Mouse (Mus musculus) embryonic facial prominence, embryonic 11.5 days (tissue): ENCODE results near the gene Magi3. TPM values are rescaled to one million over a fixed set of nuclear protein-coding genes. Genes with fewer than 3 reads are reported as not detected.
A peak's percentile ranks its signal among the peaks of the same experiment; 100 is the strongest.

ENCODE experiments used
- ATAC-seq: fragments of 200-750 bp; cut with Nextera tagmentation; replicated peaks from 2 replicates; pipeline ENCODE4 v1.8.0; 2017; ENCODE audit warnings: low read depth; ENCODE audit not compliant: insufficient number of reproducible peaks, low FRiP score, low TSS enrichment
- DNase-seq: peaks from one replicate; pipeline ENCODE4 v3.0.0-alpha.2; 2015; ENCODE audit warnings: low spot score
- H3K27ac ChIP-seq: fragments of 300-500 bp; sonication (generic); replicated peaks from 2 replicates; pipeline ENCODE4 v1.5.1; 2014; ENCODE audit warnings: mild to moderate bottlenecking, low read depth, low read length, control low read depth
- H3K27me3 ChIP-seq: fragments of 300-500 bp; sonication (generic); 2 replicates; pipeline ENCODE4 v1.6.1; 2014; ENCODE audit warnings: mild to moderate bottlenecking, low read length, moderate library complexity, mixed read lengths; ENCODE audit not compliant: control insufficient read depth, insufficient read depth
- H3K36me3 ChIP-seq: fragments of 300-500 bp; sonication (generic); replicated peaks from 2 replicates; pipeline ENCODE4 v1.6.1; 2014; ENCODE audit warnings: low read depth, mild to moderate bottlenecking, low read length, moderate library complexity, mixed read lengths; ENCODE audit not compliant: control insufficient read depth, insufficient read depth
- H3K4me1 ChIP-seq: fragments of 300-500 bp; sonication (generic); 2 replicates; pipeline ENCODE4 v1.6.1; 2014; ENCODE audit warnings: low read length, mixed read lengths; ENCODE audit not compliant: control insufficient read depth, insufficient read depth
- H3K4me2 ChIP-seq: fragments of 300-500 bp; sonication (generic); 2 replicates; pipeline ENCODE4 v1.6.1; 2014; ENCODE audit warnings: low read depth, mild to moderate bottlenecking, control low read depth, low read length, moderate library complexity
- H3K4me3 ChIP-seq: fragments of 300-500 bp; sonication (generic); 2 replicates; pipeline ENCODE4 v1.5.1; 2014; ENCODE audit warnings: low read depth, low read length, control low read depth
- H3K9ac ChIP-seq: fragments of 300-500 bp; sonication (generic); replicated peaks from 2 replicates; pipeline ENCODE4 v1.6.1; 2014; ENCODE audit warnings: mild to moderate bottlenecking, control low read depth, low read length
- H3K9me3 ChIP-seq: fragments of 300-500 bp; sonication (generic); replicated peaks from 2 replicates; pipeline ENCODE4 v1.6.1; 2016; ENCODE audit warnings: mild to moderate bottlenecking, low read length, inconsistent platforms, mixed read lengths; ENCODE audit not compliant: control insufficient read depth
- WGBS: fragments of 180-500 bp; shearing (Covaris S2); extraction: QIAGEN DNeasy Blood & Tissue Kit; methylation state at CpG from one replicate; pipeline ENCODE4 v1.1.7; 2014; 5-methylcytosine and 5-hydroxymethylcytosine counted together
- polyA plus RNA-seq: library from polyadenylated mRNA; unstranded; fragments of >200 nt; fragmentation: Nextera tagmentation; extraction: Ambion mirVana; gene quantifications from 2 replicates; pipeline ENCODE4 v1.2.1, GENCODE M21; 2014

The Magi3 gene
- polyA plus RNA-seq, 1 experiment from 2014 or later: 4.3 TPM

DNA sequence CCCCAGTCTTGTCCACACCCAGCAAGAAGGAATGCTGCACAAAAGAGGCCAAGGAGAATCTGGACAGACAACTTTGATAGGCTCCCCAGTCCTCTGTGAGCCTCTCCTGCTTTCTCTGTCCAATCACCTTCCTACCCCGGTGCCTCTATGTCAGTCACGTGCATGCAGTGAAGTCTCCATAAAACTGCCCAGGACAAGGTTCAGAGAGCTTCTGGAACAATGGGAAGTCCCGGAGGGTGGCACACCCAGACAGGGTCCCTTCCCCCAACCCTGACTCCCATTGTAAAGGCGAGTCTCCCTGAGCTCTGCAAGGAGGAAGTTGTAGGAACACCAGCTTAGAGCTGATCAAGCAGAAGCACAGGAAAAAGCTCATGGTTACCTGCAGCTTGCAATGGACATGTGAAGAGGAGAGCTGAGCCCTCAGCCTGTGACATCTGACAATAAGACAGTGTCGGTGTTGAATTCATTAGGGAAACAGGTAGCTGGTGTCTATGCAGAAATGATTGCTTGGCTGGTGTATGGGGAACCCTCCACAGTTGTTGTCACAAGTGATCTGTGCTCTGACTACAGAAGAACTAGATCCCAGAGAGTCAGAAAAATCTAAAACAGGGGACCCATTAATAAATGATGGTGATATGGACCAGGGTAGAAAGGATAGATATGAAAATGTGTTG is 7.4 kb upstream of the Magi3 start:
- Histone ChIP-seq H3K4me3 (no peak overlapping the region), H3K9ac (no peak overlapping the region), H3K27me3 (no peaks in the 10 kb centered on the region), H3K9me3 (no peaks in the 10 kb centered on the region), H3K27ac (no peak overlapping the region), H3K4me2 (no peak overlapping the region), H3K4me1 (no peaks in the 10 kb centered on the region), H3K36me3 (no peaks in the 10 kb centered on the region)
- DNase-seq (no peak), ATAC-seq (no peak)
- WGBS: 43% methylated on average over 5 of the region's 5 CpGs

DNA sequence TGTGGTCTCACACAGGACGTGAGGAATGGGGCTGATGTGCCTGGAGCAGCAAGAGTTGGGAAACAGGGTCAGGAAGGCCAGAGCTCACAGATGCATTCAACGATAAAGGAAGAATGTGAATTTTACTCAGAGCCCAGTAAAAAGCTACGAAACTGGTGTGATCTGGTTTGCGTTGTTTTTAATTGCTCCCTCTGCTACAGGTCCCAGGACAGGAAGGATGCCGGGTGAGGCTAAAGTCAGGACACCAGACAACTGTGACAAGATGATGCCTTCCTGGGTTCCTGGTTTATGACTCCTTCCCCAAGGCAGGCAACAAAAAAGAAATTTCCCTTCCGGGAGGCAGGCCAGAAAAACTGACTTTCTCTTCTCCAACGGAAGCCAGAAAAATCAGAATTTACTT is 6.6 kb upstream of the Magi3 start:
- Histone ChIP-seq H3K27me3 (no peaks in the 10 kb centered on the region), H3K4me1 (no peaks in the 10 kb centered on the region), H3K9me3 (no peaks in the 10 kb centered on the region), H3K27ac (no peak overlapping the region), H3K36me3 (no peaks in the 10 kb centered on the region), H3K4me3 (no peak overlapping the region), H3K4me2 (no peak overlapping the region), H3K9ac (no peak overlapping the region)
- WGBS: 55% methylated on average over 7 of the region's 7 CpGs
- no peak for DNase-seq
- ATAC-seq: no peak

DNA sequence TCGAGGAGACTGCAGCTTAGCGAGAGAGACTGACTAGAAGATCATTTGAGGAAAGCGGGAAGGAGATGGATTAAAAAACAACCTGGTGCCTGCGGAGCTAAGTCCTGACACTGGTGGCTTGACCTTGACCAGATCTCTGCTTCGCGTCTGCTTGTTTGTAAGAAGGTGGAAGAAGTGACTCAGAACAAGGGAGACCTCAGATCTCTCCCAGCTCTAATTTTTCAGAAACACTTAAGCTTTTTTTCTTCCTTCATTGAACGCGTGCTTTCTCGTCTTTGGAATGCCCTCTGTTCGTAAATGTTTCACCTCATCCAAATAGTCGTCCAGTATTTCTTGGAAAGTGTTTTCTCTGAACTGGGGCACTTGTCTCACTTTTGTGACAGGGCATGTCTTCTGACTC is 982 bp upstream of the Magi3 start:
- ATAC-seq (no peak), DNase-seq (no peak)
- Histone ChIP-seq H3K9me3 (no peaks in the 10 kb centered on the region), H3K4me1 (no peaks in the 10 kb centered on the region), H3K9ac (peak overlapping the region; percentile 23; the same call in 1 of the 2 replicates), H3K27me3 (no peaks in the 10 kb centered on the region), H3K36me3 (no peaks in the 10 kb centered on the region), H3K4me3 (peak overlapping the region; percentile 81), H3K4me2 (peak overlapping the region; percentile 51), H3K27ac (no peak overlapping the region)
- WGBS: 11% methylated on average over 11 of the region's 11 CpGs

DNA sequence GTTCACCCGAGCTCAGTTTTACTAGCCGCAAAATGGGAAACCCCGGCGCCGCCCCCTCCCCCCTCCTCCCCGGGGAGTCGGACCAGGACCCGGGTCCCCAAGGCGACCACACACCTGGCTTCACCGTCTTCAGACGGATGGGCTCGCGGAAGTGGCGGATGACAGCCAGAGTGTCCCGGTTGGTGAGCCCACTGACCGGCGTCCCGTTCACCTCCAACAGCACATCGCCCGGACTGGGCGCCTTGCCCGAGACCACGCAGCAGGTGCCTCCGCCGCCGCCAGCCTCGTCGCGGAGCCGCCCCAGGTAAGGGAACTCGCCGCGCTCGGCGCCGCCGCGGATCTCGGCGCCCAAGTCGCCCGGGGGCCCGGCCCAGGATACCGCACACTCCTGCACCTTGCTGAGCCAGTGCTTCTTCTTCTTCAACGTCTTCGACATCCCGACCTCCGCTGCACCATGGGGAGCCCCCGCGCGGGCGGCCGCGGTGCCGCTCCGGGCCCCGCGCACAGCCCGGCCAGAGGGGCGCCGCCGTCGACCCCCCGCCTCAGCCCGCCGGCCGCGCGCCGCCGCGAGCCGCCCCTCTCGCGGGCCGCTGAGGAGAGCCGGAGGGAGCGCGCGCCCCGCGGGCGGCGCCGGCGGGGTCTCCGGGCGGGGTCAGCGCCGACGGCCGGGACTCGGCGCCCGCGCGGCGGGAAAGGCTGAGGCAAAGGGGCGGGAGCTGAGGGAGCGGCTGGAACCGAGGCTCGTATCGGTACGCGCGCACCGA is 461 bp downstream of the Magi3 start:
- Histone ChIP-seq H3K27ac (peak overlapping the region; percentile 89), H3K4me3 (peak overlapping the region; percentile 81), H3K9me3 (no peaks in the 10 kb centered on the region), H3K4me2 (peak overlapping the region; percentile 91), H3K4me1 (no peaks in the 10 kb centered on the region), H3K36me3 (no peaks in the 10 kb centered on the region), H3K27me3 (no peaks in the 10 kb centered on the region), H3K9ac (peak overlapping the region; percentile 83)
- WGBS: under 1% methylated on average over 94 of the region's 107 CpGs
- DNase-seq: peak; percentile 26
- ATAC-seq: peak; percentile 69

DNA sequence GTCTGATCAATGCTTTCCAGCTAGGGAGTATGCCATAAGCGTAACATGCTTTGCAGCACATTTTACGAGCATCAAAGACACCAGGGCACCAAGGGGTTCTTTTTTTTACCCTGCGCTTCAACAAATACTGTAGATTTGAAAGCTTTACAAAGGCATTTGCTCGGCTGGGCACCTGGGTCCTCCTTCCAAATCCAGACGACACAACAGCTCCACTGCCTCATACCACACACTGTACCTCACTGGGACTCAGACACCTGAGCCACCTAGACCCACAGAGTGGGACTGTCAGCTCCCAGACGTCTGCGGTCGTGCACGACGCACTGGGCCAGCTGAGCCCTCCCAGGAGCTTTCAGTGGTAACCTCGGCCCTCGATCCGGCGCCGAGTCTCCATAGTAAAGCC is 1.2 kb downstream of the Magi3 start:
- Histone ChIP-seq H3K4me3 (peak overlapping the region; percentile 81), H3K27ac (no peak overlapping the region), H3K9ac (peak overlapping the region; percentile 83), H3K9me3 (no peaks in the 10 kb centered on the region), H3K36me3 (no peaks in the 10 kb centered on the region), H3K27me3 (no peaks in the 10 kb centered on the region), H3K4me2 (peak overlapping the region; percentile 91), H3K4me1 (no peaks in the 10 kb centered on the region)
- ATAC-seq (no peak), DNase-seq (peak; percentile 50)
- 3% methylated on average over 15 of the region's 15 CpGs for WGBS

DNA sequence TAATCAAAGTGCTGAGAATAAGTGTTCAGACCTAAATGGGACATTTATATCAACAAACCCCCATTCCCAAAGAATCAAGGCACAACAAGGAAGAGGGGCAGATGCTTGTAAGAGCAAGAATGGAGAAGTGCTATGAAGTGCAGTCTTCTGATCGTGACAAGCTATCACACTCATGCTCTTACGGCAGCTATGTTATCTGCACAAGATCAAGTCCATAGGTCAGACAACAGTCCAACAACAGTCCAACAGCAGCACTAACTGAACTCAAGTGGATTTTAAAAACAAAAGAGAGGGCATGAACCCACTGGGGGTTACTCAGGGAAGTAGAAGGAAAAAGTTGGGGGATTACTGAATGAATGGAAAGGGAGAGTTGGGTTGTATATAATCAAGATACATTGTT is 30.4 kb downstream of the Magi3 start:
- ATAC-seq (no peak), DNase-seq (no peak)
- no peak overlapping the region for H3K9ac ChIP-seq
- H3K27ac ChIP-seq: no peak overlapping the region
- no peak overlapping the region for H3K4me2 ChIP-seq
- H3K4me3 ChIP-seq: no peak overlapping the region
- 84% methylated on average over 2 of the region's 2 CpGs for WGBS
- no peaks in the 10 kb centered on the region for H3K4me1 ChIP-seq
- H3K27me3 ChIP-seq: no peaks in the 10 kb centered on the region
- H3K36me3 ChIP-seq: no peaks in the 10 kb centered on the region
- no peaks in the 10 kb centered on the region for H3K9me3 ChIP-seq

DNA sequence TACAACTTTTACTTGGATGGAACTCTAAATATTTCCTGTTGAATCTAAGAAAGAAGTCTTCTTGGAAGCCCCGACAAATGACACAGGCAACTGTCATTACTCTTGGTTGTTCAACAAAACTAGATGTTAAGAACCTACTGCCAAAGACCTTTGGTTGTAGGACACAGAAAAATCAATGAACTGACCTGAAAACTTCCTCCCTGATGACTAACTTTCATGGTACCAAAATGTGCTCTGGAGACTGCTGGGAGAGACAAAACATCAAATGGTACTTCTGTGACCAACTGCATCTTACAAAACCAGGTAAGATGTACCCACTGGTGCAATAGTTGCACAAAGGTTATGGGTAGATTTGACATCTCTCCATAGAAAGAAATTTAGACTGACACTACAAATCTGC is 30.9 kb downstream of the Magi3 start:
- no peaks in the 10 kb centered on the region for H3K9me3 ChIP-seq
- H3K36me3 ChIP-seq: no peaks in the 10 kb centered on the region
- ATAC-seq (no peak), DNase-seq (no peak)
- no peak overlapping the region for H3K9ac ChIP-seq
- WGBS: 91% methylated on average over 1 of the region's 1 CpGs
- H3K4me3 ChIP-seq: no peak overlapping the region
- no peak overlapping the region for H3K4me2 ChIP-seq
- H3K4me1 ChIP-seq: no peaks in the 10 kb centered on the region
- no peak overlapping the region for H3K27ac ChIP-seq
- H3K27me3 ChIP-seq: no peaks in the 10 kb centered on the region

DNA sequence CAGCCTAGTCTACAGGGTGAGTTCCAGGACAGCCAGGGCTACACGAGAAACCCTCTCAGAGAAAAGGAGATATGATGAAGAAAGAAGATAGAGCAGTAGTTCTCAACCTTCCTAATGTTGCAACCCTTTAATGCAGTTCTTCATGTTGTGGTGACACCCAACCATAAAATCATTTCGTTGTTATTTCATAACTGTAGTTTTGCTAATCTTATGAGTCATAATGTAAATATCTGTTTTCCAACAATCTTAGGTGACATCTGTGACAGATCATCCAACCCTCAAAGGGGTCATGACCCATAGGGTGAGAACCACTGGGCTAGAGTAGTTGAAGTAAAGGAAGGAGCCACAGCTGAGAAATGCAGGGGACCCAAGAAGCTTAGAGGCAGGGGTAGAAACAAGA is 35.9 kb downstream of the Magi3 start:
- ATAC-seq (no peak), DNase-seq (no peak)
- no peaks in the 10 kb centered on the region for H3K27me3 ChIP-seq
- H3K4me2 ChIP-seq: no peak overlapping the region
- H3K27ac ChIP-seq: no peak overlapping the region
- H3K4me3 ChIP-seq: no peak overlapping the region
- H3K36me3 ChIP-seq: no peaks in the 10 kb centered on the region
- WGBS: 90% methylated on average over 2 of the region's 2 CpGs
- H3K9ac ChIP-seq: no peak overlapping the region
- no peaks in the 10 kb centered on the region for H3K4me1 ChIP-seq
- H3K9me3 ChIP-seq: no peaks in the 10 kb centered on the region
